Mouse (Mus musculus): Measurements from ENCODE around the gene Hyal5. TPM values are rescaled to one million over a fixed set of nuclear protein-coding genes. Genes with fewer than 3 reads are reported as not detected.

Gene Hyal5
- not detected in 2 replicates for polyA plus RNA-seq (2014; fragmentation: Nextera tagmentation; extraction: Ambion mirVana)

- ATAC-seq (ENCODE audit: low read depth) (no peak), DNase-seq (ENCODE audit: low spot score) (no peak)
- Histone ChIP-seq H3K4me3 (ENCODE audit: low read depth, low read length) (no peak within 1 kb of the TSS), H3K36me3 (ENCODE audit: control insufficient read depth, insufficient read depth, low read length) (no peaks in the 10 kb centered on the region), H3K9me3 (ENCODE audit: control insufficient read depth, low read length) (no peaks in the 10 kb centered on the region), H3K27me3 (replicated peaks; ENCODE audit: control insufficient read depth, insufficient read depth, low read length) (no peaks in the 10 kb centered on the region), H3K9ac (ENCODE audit: low read depth, low read length) (no peak within 1 kb of the TSS), H3K4me2 (ENCODE audit: low read depth, low read length) (no peak within 1 kb of the TSS), H3K4me1 (ENCODE audit: control insufficient read depth, insufficient read depth, low read length) (no peaks in the 10 kb centered on the region), H3K27ac (replicated peaks; ENCODE audit: low read depth, low read length) (no peak within 1 kb of the TSS)
Measured at GRCm38 (mm10) chr6:24857697-24858096, at the start of gene Hyal5. Hyal5 (plus strand) TSS chr6:24857997.

DNA sequence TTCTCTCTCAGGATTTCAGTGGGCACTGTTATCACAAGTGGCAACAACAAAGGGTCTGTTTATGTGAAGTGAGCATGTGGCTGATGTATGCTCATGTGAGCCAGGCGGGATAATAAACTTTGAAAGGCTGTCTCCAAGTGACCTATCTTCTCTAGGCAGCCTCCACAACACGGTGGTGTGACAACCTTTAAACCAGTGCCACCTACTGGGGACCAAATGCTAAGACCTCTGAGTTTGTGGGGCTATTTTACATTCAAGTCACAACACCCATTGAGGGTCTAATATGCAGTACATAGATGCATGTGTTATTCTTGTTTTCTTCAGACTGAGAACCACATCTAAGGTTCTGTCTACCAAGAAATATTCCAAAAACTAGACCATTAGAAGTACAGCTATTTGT lies 35.7 kb upstream of the Hyal5 start:
- Histone ChIP-seq H3K9ac (ENCODE audit: low read depth, low read length) (no peak overlapping the region), H3K36me3 (ENCODE audit: control insufficient read depth, insufficient read depth, low read length) (no peaks in the 10 kb centered on the region), H3K4me3 (ENCODE audit: low read depth, low read length) (no peak overlapping the region), H3K27me3 (replicated peaks; ENCODE audit: control insufficient read depth, insufficient read depth, low read length) (no peaks in the 10 kb centered on the region), H3K9me3 (ENCODE audit: control insufficient read depth, low read length) (no peaks in the 10 kb centered on the region), H3K27ac (replicated peaks; ENCODE audit: low read depth, low read length) (no peak overlapping the region), H3K4me2 (ENCODE audit: low read depth, low read length) (no peak overlapping the region), H3K4me1 (ENCODE audit: control insufficient read depth, insufficient read depth, low read length) (no peaks in the 10 kb centered on the region)
- DNase-seq (ENCODE audit: low spot score) (no peak), ATAC-seq (ENCODE audit: low read depth) (no peak)
- WGBS = 37% methylated on average over 2 of the region's 2 CpGs

DNA sequence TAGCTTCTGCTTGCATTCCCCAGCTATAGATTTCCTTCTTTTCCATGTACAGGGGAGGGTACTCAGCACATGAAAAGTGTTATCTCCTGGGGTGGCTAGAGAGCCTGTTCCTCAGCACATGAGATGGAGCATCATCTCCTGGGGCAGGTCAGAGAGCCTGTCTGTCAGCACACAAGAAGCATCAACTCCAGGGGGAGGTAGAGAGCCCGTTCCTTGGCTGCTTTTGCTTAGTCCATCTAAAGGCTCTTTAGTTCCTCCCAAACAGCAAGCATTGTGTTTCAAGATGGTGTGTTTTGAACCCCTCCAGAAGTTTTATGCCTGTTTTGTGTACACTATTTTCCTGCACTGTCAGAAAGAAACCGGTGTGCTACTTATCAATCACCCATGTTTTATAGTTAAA lies 2.5 kb downstream of the Hyal5 start:
- DNase-seq (ENCODE audit: low spot score) = peak; percentile 1
- Histone ChIP-seq H3K4me1 (ENCODE audit: control insufficient read depth, insufficient read depth, low read length) (no peaks in the 10 kb centered on the region), H3K36me3 (ENCODE audit: control insufficient read depth, insufficient read depth, low read length) (no peaks in the 10 kb centered on the region), H3K4me2 (ENCODE audit: low read depth, low read length) (no peak overlapping the region), H3K27me3 (replicated peaks; ENCODE audit: control insufficient read depth, insufficient read depth, low read length) (no peaks in the 10 kb centered on the region), H3K4me3 (ENCODE audit: low read depth, low read length) (no peak overlapping the region), H3K27ac (replicated peaks; ENCODE audit: low read depth, low read length) (no peak overlapping the region), H3K9ac (ENCODE audit: low read depth, low read length) (no peak overlapping the region), H3K9me3 (ENCODE audit: control insufficient read depth, low read length) (no peaks in the 10 kb centered on the region)
- ATAC-seq (ENCODE audit: low read depth) = no peak
- WGBS = 42% methylated on average over 2 of the region's 2 CpGs

- Histone ChIP-seq H3K9ac (ENCODE audit: low read depth, low read length) (no peak overlapping the region), H3K9me3 (ENCODE audit: control insufficient read depth, low read length) (no peaks in the 10 kb centered on the region), H3K4me1 (ENCODE audit: control insufficient read depth, insufficient read depth, low read length) (no peaks in the 10 kb centered on the region), H3K27ac (replicated peaks; ENCODE audit: low read depth, low read length) (no peak overlapping the region), H3K4me2 (ENCODE audit: low read depth, low read length) (no peak overlapping the region), H3K36me3 (ENCODE audit: control insufficient read depth, insufficient read depth, low read length) (no peaks in the 10 kb centered on the region), H3K4me3 (ENCODE audit: low read depth, low read length) (no peak overlapping the region), H3K27me3 (replicated peaks; ENCODE audit: control insufficient read depth, insufficient read depth, low read length) (no peaks in the 10 kb centered on the region)
- no peak for ATAC-seq (ENCODE audit: low read depth)
- DNase-seq (ENCODE audit: low spot score) = no peak
- WGBS = 95% methylated on average over 4 of the region's 4 CpGs
Measured at GRCm38 (mm10) chr6:24863649-24864048, 5.9 kb downstream of the Hyal5 start.

- no peaks in the 10 kb centered on the region for H3K27me3 ChIP-seq (replicated peaks; ENCODE audit: control insufficient read depth, insufficient read depth, low read length)
- peak overlapping the region; percentile 26; the same call in 1 of the 2 replicates for H3K4me2 ChIP-seq (ENCODE audit: low read depth, low read length)
- ATAC-seq (ENCODE audit: low read depth) = peak; percentile 60; the same call in 1 of the 2 replicates
- H3K4me1 ChIP-seq (ENCODE audit: control insufficient read depth, insufficient read depth, low read length) = no peaks in the 10 kb centered on the region
- no peaks in the 10 kb centered on the region for H3K9me3 ChIP-seq (ENCODE audit: control insufficient read depth, low read length)
- H3K36me3 ChIP-seq (ENCODE audit: control insufficient read depth, insufficient read depth, low read length) = no peaks in the 10 kb centered on the region
- peak; percentile 61 for DNase-seq (ENCODE audit: low spot score)
- H3K27ac ChIP-seq (replicated peaks; ENCODE audit: low read depth, low read length) = no peak overlapping the region
- 66% methylated on average over 11 of the region's 11 CpGs for WGBS
- no peak overlapping the region for H3K4me3 ChIP-seq (ENCODE audit: low read depth, low read length)
- no peak overlapping the region for H3K9ac ChIP-seq (ENCODE audit: low read depth, low read length)
Measured at GRCm38 (mm10) chr6:24894146-24894873, 36.5 kb downstream of the Hyal5 start.

DNA sequence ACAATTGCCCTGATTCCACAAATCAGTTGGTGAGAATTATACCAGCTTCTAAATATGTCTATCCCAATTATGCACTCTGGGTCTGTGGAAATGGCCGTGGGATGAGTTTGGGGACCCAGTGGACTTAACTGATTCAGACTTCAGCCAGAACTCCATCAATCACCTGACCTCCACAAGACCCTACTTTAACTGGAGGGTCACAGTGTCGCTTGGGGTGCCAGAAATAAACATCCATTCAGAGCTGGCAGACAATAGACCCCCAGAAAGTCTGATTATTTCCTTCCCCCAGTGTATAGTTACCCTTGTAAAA lies 37.0 kb downstream of the Hyal5 start:
- Histone ChIP-seq H3K4me3 (ENCODE audit: low read depth, low read length) (no peak overlapping the region), H3K4me1 (ENCODE audit: control insufficient read depth, insufficient read depth, low read length) (no peaks in the 10 kb centered on the region), H3K27me3 (replicated peaks; ENCODE audit: control insufficient read depth, insufficient read depth, low read length) (no peaks in the 10 kb centered on the region), H3K4me2 (ENCODE audit: low read depth, low read length) (peak overlapping the region; percentile 26; the same call in 1 of the 2 replicates), H3K9me3 (ENCODE audit: control insufficient read depth, low read length) (no peaks in the 10 kb centered on the region), H3K9ac (ENCODE audit: low read depth, low read length) (no peak overlapping the region), H3K36me3 (ENCODE audit: control insufficient read depth, insufficient read depth, low read length) (no peaks in the 10 kb centered on the region), H3K27ac (replicated peaks; ENCODE audit: low read depth, low read length) (no peak overlapping the region)
- 42% methylated on average over 2 of the region's 2 CpGs for WGBS
- DNase-seq (ENCODE audit: low spot score) (no peak), ATAC-seq (ENCODE audit: low read depth) (no peak)

DNA sequence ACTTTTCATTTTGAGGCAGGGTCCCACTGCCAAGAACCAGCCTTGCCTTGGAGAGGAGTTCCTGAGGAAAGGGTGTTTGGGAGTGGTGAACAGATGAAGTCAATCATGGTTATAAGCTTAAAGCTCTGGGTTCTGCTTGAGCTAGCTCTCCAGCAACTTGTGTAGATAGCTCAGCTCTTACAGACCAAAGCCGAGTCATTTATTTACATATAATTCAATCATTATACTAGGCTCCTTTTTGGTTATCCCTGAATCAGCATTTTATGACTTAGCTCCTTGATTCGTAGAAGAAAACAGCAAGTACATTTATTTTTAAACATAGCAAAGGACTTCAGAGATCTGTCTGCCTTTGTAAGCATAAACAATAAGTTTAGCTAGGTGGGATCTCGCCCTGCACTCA lies 47.3 kb downstream of the Hyal5 start:
- no peak overlapping the region for H3K9ac ChIP-seq (ENCODE audit: low read depth, low read length)
- no peaks in the 10 kb centered on the region for H3K27me3 ChIP-seq (replicated peaks; ENCODE audit: control insufficient read depth, insufficient read depth, low read length)
- ATAC-seq (ENCODE audit: low read depth) = no peak
- no peaks in the 10 kb centered on the region for H3K9me3 ChIP-seq (ENCODE audit: control insufficient read depth, low read length)
- no peak overlapping the region for H3K4me3 ChIP-seq (ENCODE audit: low read depth, low read length)
- no peak overlapping the region for H3K27ac ChIP-seq (replicated peaks; ENCODE audit: low read depth, low read length)
- H3K4me2 ChIP-seq (ENCODE audit: low read depth, low read length) = no peak overlapping the region
- H3K36me3 ChIP-seq (ENCODE audit: control insufficient read depth, insufficient read depth, low read length) = no peaks in the 10 kb centered on the region
- 76% methylated on average over 3 of the region's 3 CpGs for WGBS
- DNase-seq (ENCODE audit: low spot score) = no peak
- no peaks in the 10 kb centered on the region for H3K4me1 ChIP-seq (ENCODE audit: control insufficient read depth, insufficient read depth, low read length)

DNA sequence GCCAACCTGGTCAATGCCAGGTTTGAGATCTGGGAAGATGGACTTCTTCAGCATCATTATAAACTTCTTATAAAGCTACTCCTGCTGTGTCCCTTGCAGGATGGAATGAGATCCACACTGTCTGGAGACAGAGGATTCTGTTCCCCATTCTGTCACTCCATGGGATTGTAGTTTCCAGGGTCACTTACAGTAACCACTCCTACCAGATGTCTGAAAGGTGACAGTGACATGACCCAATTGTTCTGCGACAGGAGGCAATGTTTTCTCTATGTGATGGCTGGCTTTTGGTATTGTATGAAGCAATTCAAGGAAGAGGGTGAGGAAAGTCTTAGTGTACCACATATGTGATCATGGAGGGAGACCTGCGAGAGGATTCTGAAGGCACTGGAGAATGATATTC lies 50.0 kb downstream of the Hyal5 start:
- no peak for DNase-seq (ENCODE audit: low spot score)
- no peak for ATAC-seq (ENCODE audit: low read depth)
- H3K9me3 ChIP-seq (ENCODE audit: control insufficient read depth, low read length) = no peaks in the 10 kb centered on the region
- no peaks in the 10 kb centered on the region for H3K4me1 ChIP-seq (ENCODE audit: control insufficient read depth, insufficient read depth, low read length)
- H3K27ac ChIP-seq (replicated peaks; ENCODE audit: low read depth, low read length) = no peak overlapping the region
- H3K36me3 ChIP-seq (ENCODE audit: control insufficient read depth, insufficient read depth, low read length) = no peaks in the 10 kb centered on the region
- H3K4me2 ChIP-seq (ENCODE audit: low read depth, low read length) = no peak overlapping the region
- H3K9ac ChIP-seq (ENCODE audit: low read depth, low read length) = no peak overlapping the region
- H3K27me3 ChIP-seq (replicated peaks; ENCODE audit: control insufficient read depth, insufficient read depth, low read length) = no peaks in the 10 kb centered on the region
- H3K4me3 ChIP-seq (ENCODE audit: low read depth, low read length) = no peak overlapping the region
- WGBS = 84% methylated on average over 2 of the region's 2 CpGs

GRCm38 (mm10) chr6:24910016-24910727 lies 52.4 kb downstream of the Hyal5 start:
- H3K9me3 ChIP-seq (ENCODE audit: control insufficient read depth, low read length) = no peaks in the 10 kb centered on the region
- H3K4me1 ChIP-seq (ENCODE audit: control insufficient read depth, insufficient read depth, low read length) = no peaks in the 10 kb centered on the region
- H3K4me2 ChIP-seq (ENCODE audit: low read depth, low read length) = no peak overlapping the region
- no peaks in the 10 kb centered on the region for H3K36me3 ChIP-seq (ENCODE audit: control insufficient read depth, insufficient read depth, low read length)
- H3K9ac ChIP-seq (ENCODE audit: low read depth, low read length) = no peak overlapping the region
- DNase-seq (ENCODE audit: low spot score) (no peak), ATAC-seq (ENCODE audit: low read depth) (no peak)
- H3K4me3 ChIP-seq (ENCODE audit: low read depth, low read length) = no peak overlapping the region
- 53% methylated on average over 2 of the region's 2 CpGs for WGBS
- no peaks in the 10 kb centered on the region for H3K27me3 ChIP-seq (replicated peaks; ENCODE audit: control insufficient read depth, insufficient read depth, low read length)
- no peak overlapping the region for H3K27ac ChIP-seq (replicated peaks; ENCODE audit: low read depth, low read length)
